Mouse (Mus musculus): Measurements from ENCODE around the gene Mybpc2. TPM values are rescaled to one million over a fixed set of nuclear protein-coding genes. Genes with fewer than 3 reads are reported as not detected.
A peak's percentile ranks its signal among the peaks of the same experiment; 100 is the strongest.

The Mybpc2 gene
- polyA plus RNA-seq, 1 experiment from 2014 or later: 0.35 TPM

- H3K9me3 ChIP-seq (ENCODE audit: low read length): no peaks in the 10 kb centered on the region
- H3K4me3 ChIP-seq (ENCODE audit: low read depth, low read length): no peak overlapping the region
- no peak for TF ChIP-seq EP300 (IDR thresholded peaks at IDR 0.05; ENCODE audit: low read depth)
- TF ChIP-seq CTCF (IDR thresholded peaks at IDR 0.05; ENCODE audit: low read depth): no peak
- peak overlapping the region; percentile 8; the same call in 1 of the 2 replicates for H3K27ac ChIP-seq (ENCODE audit: low read depth)
- 78% methylated on average over 16 of the region's 16 CpGs for WGBS (ENCODE audit: insufficient replicate concordance)
- H3K9ac ChIP-seq (replicated peaks): no peak overlapping the region
- H3K27me3 ChIP-seq (ENCODE audit: insufficient read depth, low read length): peaks cover 15% of the 10 kb centered on the region
- ATAC-seq (no peak), DNase-seq (peak; percentile 16)
- peaks cover 39% of the 10 kb centered on the region for H3K4me1 ChIP-seq (ENCODE audit: insufficient read depth)
- peaks cover 5% of the 10 kb centered on the region for H3K36me3 ChIP-seq (replicated peaks; ENCODE audit: insufficient read depth, low read length)
- peak overlapping the region; percentile 89 for H3K4me2 ChIP-seq (ENCODE audit: low read depth, low read length)
Measured at GRCm38 (mm10) chr7:44470696-44471612, 53.5 kb downstream of the Mybpc2 start.

DNA sequence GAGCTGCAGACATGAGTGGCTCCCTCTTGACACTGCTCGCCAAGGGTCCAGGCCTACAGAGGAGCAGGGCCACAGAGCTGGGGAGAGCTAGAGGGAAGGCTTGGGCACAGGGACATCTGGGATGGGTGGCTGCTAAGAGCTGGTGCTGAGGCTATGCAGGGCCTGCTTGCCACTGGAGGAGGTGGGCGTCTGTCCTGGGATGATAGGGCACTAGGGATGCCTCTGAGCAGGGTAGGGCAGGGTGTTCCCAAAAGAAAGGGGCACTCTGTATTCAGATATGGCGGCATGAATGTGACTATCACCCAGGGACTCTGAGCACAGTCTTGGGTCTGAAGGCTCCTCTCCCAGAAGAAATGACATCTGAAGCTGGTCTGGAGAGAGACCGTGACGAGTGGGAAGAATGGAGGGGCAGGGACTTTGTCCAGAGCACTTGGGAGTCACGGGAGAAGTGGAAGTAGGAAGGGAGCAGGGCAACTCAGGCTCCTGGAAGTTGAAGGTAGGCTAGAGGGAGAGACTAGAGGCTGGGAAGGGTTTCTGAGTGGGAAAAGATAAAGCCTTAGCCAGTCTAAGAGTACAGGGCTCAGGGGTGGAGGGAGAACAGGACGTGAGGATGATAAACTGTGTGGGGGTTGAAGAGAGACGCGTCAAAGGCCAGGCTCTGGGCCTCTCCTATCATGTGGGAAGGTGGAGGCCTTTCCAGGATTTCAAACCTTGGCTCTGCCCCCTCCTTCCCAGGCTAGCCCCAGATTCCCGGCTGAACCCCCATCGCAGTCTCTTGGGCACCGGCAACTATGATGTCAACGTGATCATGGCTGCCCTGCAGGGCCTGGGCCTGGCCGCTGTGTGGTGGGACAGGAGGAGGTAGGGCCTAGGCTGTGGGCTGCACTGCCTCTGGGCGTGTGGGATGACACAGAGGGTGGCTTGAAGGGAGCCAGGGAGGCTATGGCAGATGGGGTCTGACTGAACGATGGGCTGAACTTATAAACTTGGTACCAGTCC lies 54.5 kb downstream of the Mybpc2 start:
- peak overlapping the region; percentile 27 for H3K9ac ChIP-seq (replicated peaks)
- no peak for TF ChIP-seq CTCF (IDR thresholded peaks at IDR 0.05; ENCODE audit: low read depth)
- TF ChIP-seq EP300 (IDR thresholded peaks at IDR 0.05; ENCODE audit: low read depth): no peak
- H3K4me2 ChIP-seq (ENCODE audit: low read depth, low read length): peak overlapping the region; percentile 89
- ATAC-seq: no peak
- 79% methylated on average over 16 of the region's 16 CpGs for WGBS (ENCODE audit: insufficient replicate concordance)
- peaks cover 7% of the 10 kb centered on the region; the same call in 1 of the 2 replicates for H3K27me3 ChIP-seq (ENCODE audit: insufficient read depth, low read length)
- H3K36me3 ChIP-seq (replicated peaks; ENCODE audit: insufficient read depth, low read length): peaks cover 5% of the 10 kb centered on the region
- DNase-seq: peak; percentile 35
- peak overlapping the region; percentile 64 for H3K27ac ChIP-seq (ENCODE audit: low read depth)
- no peaks in the 10 kb centered on the region for H3K9me3 ChIP-seq (ENCODE audit: low read length)
- H3K4me3 ChIP-seq (ENCODE audit: low read depth, low read length): peak overlapping the region; percentile 83
- peaks cover 41% of the 10 kb centered on the region for H3K4me1 ChIP-seq (ENCODE audit: insufficient read depth)

- no peak for ATAC-seq
- Histone ChIP-seq H3K9me3 (ENCODE audit: low read length) (no peaks in the 10 kb centered on the region), H3K36me3 (replicated peaks; ENCODE audit: insufficient read depth, low read length) (peaks cover 5% of the 10 kb centered on the region), H3K4me2 (ENCODE audit: low read depth, low read length) (peak overlapping the region; percentile 89), H3K4me3 (ENCODE audit: low read depth, low read length) (peak overlapping the region; percentile 83), H3K27ac (ENCODE audit: low read depth) (peak overlapping the region; percentile 64), H3K9ac (replicated peaks) (peak overlapping the region; percentile 84), H3K4me1 (ENCODE audit: insufficient read depth) (peaks cover 47% of the 10 kb centered on the region), H3K27me3 (ENCODE audit: insufficient read depth, low read length) (peaks cover 5% of the 10 kb centered on the region)
- DNase-seq: peak; percentile 30
- TF ChIP-seq EP300 (IDR thresholded peaks at IDR 0.05; ENCODE audit: low read depth) (no peak), CTCF (IDR thresholded peaks at IDR 0.05; ENCODE audit: low read depth) (no peak)
- 64% methylated on average over 15 of the region's 15 CpGs for WGBS (ENCODE audit: insufficient replicate concordance)
Measured at GRCm38 (mm10) chr7:44468644-44469285, 55.7 kb downstream of the Mybpc2 start.

GRCm38 (mm10) chr7:44467811-44468411 lies 56.5 kb downstream of the Mybpc2 start, which contains the start of gene Josd2:
Josd2 (plus strand) TSS chr7:44467980.
- Histone ChIP-seq H3K36me3 (replicated peaks; ENCODE audit: insufficient read depth, low read length) (peaks cover 5% of the 10 kb centered on the region), H3K4me1 (ENCODE audit: insufficient read depth) (peaks cover 41% of the 10 kb centered on the region), H3K4me3 (ENCODE audit: low read depth, low read length) (peak within 1 kb of the TSS; percentile 83), H3K9ac (replicated peaks) (peak within 1 kb of the TSS; percentile 84), H3K9me3 (ENCODE audit: low read length) (no peaks in the 10 kb centered on the region), H3K4me2 (ENCODE audit: low read depth, low read length) (peak within 1 kb of the TSS; percentile 89), H3K27ac (ENCODE audit: low read depth) (peak within 1 kb of the TSS; percentile 82), H3K27me3 (ENCODE audit: insufficient read depth, low read length) (peaks cover 14% of the 10 kb centered on the region)
- ATAC-seq: peak; percentile 97
- TF ChIP-seq CTCF (IDR thresholded peaks at IDR 0.05; ENCODE audit: low read depth) (no peak), EP300 (IDR thresholded peaks at IDR 0.05; ENCODE audit: low read depth) (peak; percentile 64; the same call in 1 of the 2 replicates)
- WGBS (ENCODE audit: insufficient replicate concordance): 2% methylated on average over 39 of the region's 42 CpGs
- peak; percentile 92 for DNase-seq

DNA sequence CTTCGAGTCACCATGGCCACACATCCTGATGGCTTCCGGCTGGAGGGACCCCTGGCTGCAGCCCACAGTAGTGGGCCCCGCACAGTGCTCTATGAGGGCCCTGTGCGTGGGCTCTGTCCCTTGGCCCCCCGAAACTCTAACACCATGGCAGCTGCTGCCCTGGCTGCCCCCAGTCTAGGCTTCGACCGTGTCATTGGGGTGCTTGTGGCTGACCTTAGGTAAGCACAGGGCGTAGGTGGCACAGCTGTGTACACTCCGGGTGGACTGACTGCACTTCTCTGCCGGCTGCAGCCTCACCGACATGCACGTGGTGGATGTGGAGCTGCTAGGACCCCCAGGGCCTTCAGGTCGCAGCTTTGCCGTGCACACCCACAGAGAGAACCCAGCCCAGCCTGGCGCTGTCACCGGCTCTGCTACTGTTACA lies 57.6 kb downstream of the Mybpc2 start:
- no peak for ATAC-seq
- Histone ChIP-seq H3K36me3 (replicated peaks; ENCODE audit: insufficient read depth, low read length) (peaks cover 5% of the 10 kb centered on the region), H3K9ac (replicated peaks) (no peak overlapping the region), H3K4me1 (ENCODE audit: insufficient read depth) (peaks cover 36% of the 10 kb centered on the region), H3K9me3 (ENCODE audit: low read length) (no peaks in the 10 kb centered on the region), H3K4me3 (ENCODE audit: low read depth, low read length) (no peak overlapping the region), H3K27ac (ENCODE audit: low read depth) (peak overlapping the region; percentile 66), H3K4me2 (ENCODE audit: low read depth, low read length) (peak overlapping the region; percentile 89), H3K27me3 (ENCODE audit: insufficient read depth, low read length) (peaks cover 24% of the 10 kb centered on the region)
- TF ChIP-seq CTCF (IDR thresholded peaks at IDR 0.05; ENCODE audit: low read depth) (no peak), EP300 (IDR thresholded peaks at IDR 0.05; ENCODE audit: low read depth) (no peak)
- peak; percentile 16 for DNase-seq
- 80% methylated on average over 16 of the region's 16 CpGs for WGBS (ENCODE audit: insufficient replicate concordance)

Data from liver, postnatal 0 days (tissue).